Mouse (Mus musculus) erythroblast, embryonic 14.5 days (primary cell): Measurements from ENCODE around the gene Myo1d.

ENCODE experiments used
- GATA1 ChIP-seq: IDR thresholded peaks from 2 replicates; pipeline ENCODE4 v1.6.1; 2012; ENCODE audit warnings: low read length, inconsistent platforms, mixed read lengths
- TAL1 ChIP-seq: IDR thresholded peaks from 3 replicates; pipeline ENCODE4 v1.6.1; 2012; ENCODE audit warnings: low read length, inconsistent platforms, mixed read lengths

GRCm38 (mm10) chr11:80713705-80714104 is 66.1 kb downstream of the Myo1d start:
- TF ChIP-seq GATA1 (no peak), TAL1 (no peak)
